Mouse (Mus musculus) heart, embryonic 11.5 days (tissue): ENCODE measurements around the gene Angpt4. TPM values are rescaled to one million over a fixed set of nuclear protein-coding genes. Genes with fewer than 3 reads are reported as not detected.

ENCODE experiments used
- ATAC-seq: fragments of 200-750 bp; cut with Nextera tagmentation; replicated peaks from 2 replicates; pipeline ENCODE4 v1.8.0; 2017; ENCODE audit warnings: moderate library complexity; ENCODE audit not compliant: insufficient number of reproducible peaks, low FRiP score, low TSS enrichment
- H3K27ac ChIP-seq: fragments of 300-500 bp; sonication (generic); 2 replicates; pipeline ENCODE4 v1.5.1; 2014; ENCODE audit warnings: mild to moderate bottlenecking, low read depth, low read length
- H3K27me3 ChIP-seq: fragments of 300-500 bp; sonication (generic); 2 replicates; pipeline ENCODE4 v1.6.1; 2014; ENCODE audit warnings: mild to moderate bottlenecking, low read length, mixed read lengths; ENCODE audit not compliant: control insufficient read depth, insufficient read depth
- H3K36me3 ChIP-seq: fragments of 300-500 bp; sonication (generic); 2 replicates; pipeline ENCODE4 v1.6.1; 2014; ENCODE audit warnings: mild to moderate bottlenecking, low read length, moderate library complexity, mixed read lengths; ENCODE audit not compliant: control insufficient read depth, insufficient read depth
- H3K4me1 ChIP-seq: fragments of 300-500 bp; sonication (generic); 2 replicates; pipeline ENCODE4 v1.6.1; 2014; ENCODE audit warnings: low read length; ENCODE audit not compliant: control insufficient read depth, insufficient read depth
- H3K4me2 ChIP-seq: fragments of 300-500 bp; sonication (generic); 2 replicates; pipeline ENCODE4 v1.6.1; 2014; ENCODE audit warnings: mild to moderate bottlenecking, moderate library complexity
- H3K4me3 ChIP-seq: fragments of 300-500 bp; sonication (generic); 2 replicates; pipeline ENCODE4 v1.5.1; 2014; ENCODE audit warnings: low read depth, low read length
- H3K9ac ChIP-seq: fragments of 300-500 bp; sonication (generic); 2 replicates; pipeline ENCODE4 v1.6.1; 2014; ENCODE audit warnings: mild to moderate bottlenecking, low read depth, low read length, moderate library complexity
- H3K9me3 ChIP-seq: fragments of 300-500 bp; sonication (generic); replicated peaks from 2 replicates; pipeline ENCODE4 v1.6.1; 2016; ENCODE audit warnings: low read length; ENCODE audit not compliant: control insufficient read depth
- WGBS: fragments of 180-500 bp; shearing (Covaris S2); extraction: QIAGEN DNeasy Blood & Tissue Kit; methylation state at CpG from one replicate; pipeline ENCODE4 v1.1.7; 2014; ENCODE audit not compliant: insufficient replicate concordance; 5-methylcytosine and 5-hydroxymethylcytosine counted together
- polyA plus RNA-seq: library from polyadenylated mRNA; unstranded; fragments of >200 nt; fragmentation: Nextera tagmentation; extraction: Ambion mirVana; gene quantifications from 2 replicates; pipeline ENCODE4 v1.2.1, GENCODE M21; 2014

Angpt4 gene
- polyA plus RNA-seq, 1 experiment from 2014 or later = 0.21 TPM

- no peak overlapping the region for H3K4me3 ChIP-seq
- H3K9ac ChIP-seq = no peak overlapping the region
- no peak for ATAC-seq
- H3K27ac ChIP-seq = no peak overlapping the region
- WGBS = 39% methylated on average over 3 of the region's 3 CpGs
- no peaks in the 10 kb centered on the region for H3K36me3 ChIP-seq
- H3K4me1 ChIP-seq = no peaks in the 10 kb centered on the region
- no peaks in the 10 kb centered on the region for H3K9me3 ChIP-seq
- H3K27me3 ChIP-seq = no peaks in the 10 kb centered on the region
- no peak overlapping the region for H3K4me2 ChIP-seq
Observed at GRCm38 (mm10) chr2:151904636-151905035, 6.4 kb upstream of the Angpt4 start.

GRCm38 (mm10) chr2:151907020-151907419, 4.0 kb upstream of the Angpt4 start:
- Histone ChIP-seq H3K9ac (no peak overlapping the region), H3K27me3 (no peaks in the 10 kb centered on the region), H3K4me3 (no peak overlapping the region), H3K27ac (no peak overlapping the region), H3K4me1 (peaks cover 12% of the 10 kb centered on the region), H3K4me2 (no peak overlapping the region), H3K9me3 (no peaks in the 10 kb centered on the region), H3K36me3 (no peaks in the 10 kb centered on the region)
- no peak for ATAC-seq
- WGBS = 66% methylated on average over 2 of the region's 2 CpGs

GRCm38 (mm10) chr2:151909386-151909785, 1.6 kb upstream of the Angpt4 start:
- Histone ChIP-seq H3K36me3 (no peaks in the 10 kb centered on the region), H3K4me2 (no peak overlapping the region), H3K9me3 (no peaks in the 10 kb centered on the region), H3K4me3 (no peak overlapping the region), H3K27ac (no peak overlapping the region), H3K27me3 (no peaks in the 10 kb centered on the region; the same call in 1 of the 2 replicates), H3K9ac (no peak overlapping the region), H3K4me1 (peaks cover 12% of the 10 kb centered on the region)
- WGBS = 53% methylated on average over 3 of the region's 3 CpGs
- no peak for ATAC-seq

GRCm38 (mm10) chr2:151910498-151910897, 512 bp upstream of the Angpt4 start:
- no peak for ATAC-seq
- Histone ChIP-seq H3K27me3 (no peaks in the 10 kb centered on the region; the same call in 1 of the 2 replicates), H3K27ac (no peak overlapping the region)

GRCm38 (mm10) chr2:151911751-151912150, 741 bp downstream of the Angpt4 start:
- H3K4me3 ChIP-seq = no peak overlapping the region
- H3K9me3 ChIP-seq = no peaks in the 10 kb centered on the region
- no peak overlapping the region for H3K9ac ChIP-seq
- no peak overlapping the region for H3K4me2 ChIP-seq
- no peak for ATAC-seq
- H3K27me3 ChIP-seq = no peaks in the 10 kb centered on the region; the same call in 1 of the 2 replicates
- H3K36me3 ChIP-seq = no peaks in the 10 kb centered on the region
- H3K4me1 ChIP-seq = peaks cover 12% of the 10 kb centered on the region
- WGBS = 75% methylated on average over 3 of the region's 3 CpGs
- H3K27ac ChIP-seq = no peak overlapping the region

More at GRCm38 (mm10) chr2:151910498-151910897, 512 bp upstream of the Angpt4 start:
- peaks cover 12% of the 10 kb centered on the region for H3K4me1 ChIP-seq
- 27% methylated on average over 5 of the region's 5 CpGs for WGBS
- no peaks in the 10 kb centered on the region for H3K36me3 ChIP-seq
- no peak overlapping the region for H3K9ac ChIP-seq
- H3K4me3 ChIP-seq = no peak overlapping the region
- no peaks in the 10 kb centered on the region for H3K9me3 ChIP-seq
- H3K4me2 ChIP-seq = no peak overlapping the region

- Histone ChIP-seq H3K27ac (no peak overlapping the region), H3K9ac (no peak overlapping the region), H3K4me2 (no peak overlapping the region), H3K9me3 (no peaks in the 10 kb centered on the region), H3K4me1 (peaks cover 12% of the 10 kb centered on the region), H3K36me3 (no peaks in the 10 kb centered on the region), H3K27me3 (no peaks in the 10 kb centered on the region; the same call in 1 of the 2 replicates), H3K4me3 (no peak overlapping the region)
- no peak for ATAC-seq
- WGBS = 74% methylated on average over 5 of the region's 5 CpGs
Observed at GRCm38 (mm10) chr2:151914120-151914519, 3.1 kb downstream of the Angpt4 start.

- Histone ChIP-seq H3K27me3 (no peaks in the 10 kb centered on the region; the same call in 1 of the 2 replicates), H3K4me3 (no peak overlapping the region), H3K9me3 (no peaks in the 10 kb centered on the region), H3K36me3 (no peaks in the 10 kb centered on the region), H3K4me1 (peaks cover 16% of the 10 kb centered on the region), H3K9ac (no peak overlapping the region), H3K4me2 (no peak overlapping the region), H3K27ac (no peak overlapping the region)
- ATAC-seq = no peak
- 19% methylated on average over 2 of the region's 2 CpGs for WGBS
Observed at GRCm38 (mm10) chr2:151915111-151915510, 4.1 kb downstream of the Angpt4 start.

- Histone ChIP-seq H3K4me3 (no peak overlapping the region), H3K36me3 (no peaks in the 10 kb centered on the region), H3K9me3 (no peaks in the 10 kb centered on the region), H3K4me1 (peaks cover 8% of the 10 kb centered on the region; the same call in 1 of the 2 replicates), H3K27ac (no peak overlapping the region), H3K27me3 (no peaks in the 10 kb centered on the region; the same call in 1 of the 2 replicates), H3K4me2 (no peak overlapping the region), H3K9ac (no peak overlapping the region)
- WGBS = 66% methylated on average over 13 of the region's 13 CpGs
- ATAC-seq = no peak
Observed at GRCm38 (mm10) chr2:151916061-151916831, 5.2 kb downstream of the Angpt4 start.

- H3K9me3 ChIP-seq = no peaks in the 10 kb centered on the region
- no peak overlapping the region for H3K27ac ChIP-seq
- 41% methylated on average over 9 of the region's 9 CpGs for WGBS
- no peaks in the 10 kb centered on the region for H3K36me3 ChIP-seq
- ATAC-seq = no peak
- no peak overlapping the region for H3K4me3 ChIP-seq
- no peak overlapping the region for H3K9ac ChIP-seq
- H3K27me3 ChIP-seq = no peaks in the 10 kb centered on the region; the same call in 1 of the 2 replicates
- H3K4me1 ChIP-seq = 0 out of 2 replicates have a peak, but pooled peaks cover 3% of the 10 kb centered on the region
- no peak overlapping the region for H3K4me2 ChIP-seq
Observed at GRCm38 (mm10) chr2:151919140-151919539, 8.1 kb downstream of the Angpt4 start.
